Mouse (Mus musculus) thymus, adult 2 months (tissue): ENCODE measurements around the gene Fndc3b. TPM values are rescaled to one million over a fixed set of nuclear protein-coding genes. Genes with fewer than 3 reads are reported as not detected.

Experiments used
- DNase-seq: peaks from one replicate; pipeline ENCODE4 v3.0.0; 2021
- H3K27ac ChIP-seq: fragments of 200-500 bp; 2 replicates; pipeline ENCODE4 v1.5.1; 2012; ENCODE audit warnings: low read length, control low read depth; ENCODE audit not compliant: control insufficient read depth, insufficient read depth
- H3K27me3 ChIP-seq: fragments of 200-500 bp; 2 replicates; pipeline ENCODE4 v1.6.1; 2012; ENCODE audit warnings: mild to moderate bottlenecking, low read length, moderate library complexity, mixed read lengths; ENCODE audit not compliant: control insufficient read depth, insufficient read depth
- H3K36me3 ChIP-seq: fragments of 200-500 bp; 2 replicates; pipeline ENCODE4 v1.6.1; 2012; ENCODE audit warnings: mild to moderate bottlenecking, low read length, moderate library complexity; ENCODE audit not compliant: control insufficient read depth, insufficient read depth
- H3K4me1 ChIP-seq: fragments of 200-500 bp; replicated peaks from 2 replicates; pipeline ENCODE4 v1.6.1; 2012; ENCODE audit warnings: low read length; ENCODE audit not compliant: control insufficient read depth, insufficient read depth
- H3K4me3 ChIP-seq: fragments of 200-500 bp; 2 replicates; pipeline ENCODE4 v1.5.1; 2012; ENCODE audit warnings: mild to moderate bottlenecking, low read length, control low read depth, moderate library complexity; ENCODE audit not compliant: control insufficient read depth, insufficient read depth
- CTCF ChIP-seq: fragments of 200-500 bp; IDR thresholded peaks from 2 replicates; pipeline ENCODE4 v1.5.1; 2012; ENCODE audit warnings: mild to moderate bottlenecking, control low read depth, low read length, moderate library complexity, borderline replicate concordance; ENCODE audit not compliant: control insufficient read depth, poor library complexity, insufficient read depth; ENCODE audit errors: extremely low read depth
- POLR2A ChIP-seq: fragments of 200-500 bp; IDR thresholded peaks from 2 replicates; pipeline ENCODE4 v1.6.1; 2012; ENCODE audit warnings: mild to moderate bottlenecking, low read length, control low read depth, moderate library complexity; ENCODE audit not compliant: control insufficient read depth, poor library complexity, insufficient read depth; ENCODE audit errors: extremely low read depth
- WGBS: fragments of 180-500 bp; shearing (Covaris S2); methylation state at CpG from one replicate; pipeline ENCODE4 v1.1.7; 2018; 5-methylcytosine and 5-hydroxymethylcytosine counted together
- polyA plus RNA-seq: library from polyadenylated mRNA; depleted of rRNA; stranded (reverse); fragments of >200 nt; gene quantifications from 2 replicates; pipeline ENCODE4 v1.2.3, GENCODE M21; 2012

The Fndc3b gene
- polyA plus RNA-seq, 1 experiment = 4.7 TPM

- H3K27me3 ChIP-seq = no peaks in the 10 kb centered on the region
- H3K4me3 ChIP-seq = no peak overlapping the region
- WGBS = 95% methylated on average over 6 of the region's 6 CpGs
- no peak overlapping the region for H3K27ac ChIP-seq
- H3K4me1 ChIP-seq = 0 out of 2 replicates have a peak, but pooled peaks cover 3% of the 10 kb centered on the region
- no peaks in the 10 kb centered on the region for H3K36me3 ChIP-seq
- no peak for DNase-seq
- no peak for TF ChIP-seq CTCF
- TF ChIP-seq POLR2A = no peak
Measured at GRCm38 (mm10) chr3:27427406-27427805, 283.7 kb downstream of the Fndc3b start.

- DNase-seq = no peak
- no peaks in the 10 kb centered on the region for H3K27me3 ChIP-seq
- 97% methylated on average over 11 of the region's 11 CpGs for WGBS
- TF ChIP-seq CTCF = no peak
- no peak for TF ChIP-seq POLR2A
- H3K36me3 ChIP-seq = no peaks in the 10 kb centered on the region
- H3K4me3 ChIP-seq = no peak overlapping the region
- no peak overlapping the region for H3K27ac ChIP-seq
- peaks cover 24% of the 10 kb centered on the region for H3K4me1 ChIP-seq
Measured at GRCm38 (mm10) chr3:27424049-27424667, 286.9 kb downstream of the Fndc3b start.

- 95% methylated on average over 6 of the region's 6 CpGs for WGBS
- H3K36me3 ChIP-seq = no peaks in the 10 kb centered on the region
Measured at GRCm38 (mm10) chr3:27422521-27422920, 288.6 kb downstream of the Fndc3b start.

GRCm38 (mm10) chr3:27421980-27422379 is 289.1 kb downstream of the Fndc3b start:
- WGBS = 95% methylated on average over 12 of the region's 12 CpGs
- TF ChIP-seq POLR2A = no peak
- TF ChIP-seq CTCF = no peak
- no peak overlapping the region for H3K4me3 ChIP-seq
- no peaks in the 10 kb centered on the region for H3K27me3 ChIP-seq
- H3K4me1 ChIP-seq = peaks cover 25% of the 10 kb centered on the region
- H3K36me3 ChIP-seq = no peaks in the 10 kb centered on the region
- no peak overlapping the region for H3K27ac ChIP-seq
- no peak for DNase-seq

More at GRCm38 (mm10) chr3:27422521-27422920, 288.6 kb downstream of the Fndc3b start:
- H3K4me1 ChIP-seq = peaks cover 25% of the 10 kb centered on the region
- H3K27me3 ChIP-seq = no peaks in the 10 kb centered on the region
- DNase-seq = no peak
- TF ChIP-seq POLR2A (no peak), CTCF (no peak)
- H3K4me3 ChIP-seq = no peak overlapping the region
- H3K27ac ChIP-seq = no peak overlapping the region

GRCm38 (mm10) chr3:27418602-27419001 is 292.5 kb downstream of the Fndc3b start:
- peaks cover 25% of the 10 kb centered on the region for H3K4me1 ChIP-seq
- H3K36me3 ChIP-seq = no peaks in the 10 kb centered on the region
- H3K4me3 ChIP-seq = no peak overlapping the region
- H3K27ac ChIP-seq = no peak overlapping the region
- 97% methylated on average over 8 of the region's 8 CpGs for WGBS
- H3K27me3 ChIP-seq = no peaks in the 10 kb centered on the region
- no peak for DNase-seq
- TF ChIP-seq POLR2A (no peak), CTCF (no peak)

GRCm38 (mm10) chr3:27416786-27417185 is 294.3 kb downstream of the Fndc3b start:
- peaks cover 18% of the 10 kb centered on the region for H3K4me1 ChIP-seq
- H3K27me3 ChIP-seq = no peaks in the 10 kb centered on the region
- H3K36me3 ChIP-seq = no peaks in the 10 kb centered on the region
- H3K27ac ChIP-seq = no peak overlapping the region
- TF ChIP-seq CTCF (no peak), POLR2A (no peak)
- DNase-seq = no peak
- WGBS = 97% methylated on average over 10 of the region's 10 CpGs
- no peak overlapping the region for H3K4me3 ChIP-seq
